Mouse (Mus musculus) retina, embryonic 14.5 days (tissue): ENCODE data around the gene Prss35.
A peak's percentile ranks its signal among the peaks of the same experiment; 100 is the strongest.

Experiments
- DNase-seq: peaks from one replicate; pipeline ENCODE4 v3.0.0-alpha.2; 2015; ENCODE audit warnings: low spot score

Gene Prss35

DNA sequence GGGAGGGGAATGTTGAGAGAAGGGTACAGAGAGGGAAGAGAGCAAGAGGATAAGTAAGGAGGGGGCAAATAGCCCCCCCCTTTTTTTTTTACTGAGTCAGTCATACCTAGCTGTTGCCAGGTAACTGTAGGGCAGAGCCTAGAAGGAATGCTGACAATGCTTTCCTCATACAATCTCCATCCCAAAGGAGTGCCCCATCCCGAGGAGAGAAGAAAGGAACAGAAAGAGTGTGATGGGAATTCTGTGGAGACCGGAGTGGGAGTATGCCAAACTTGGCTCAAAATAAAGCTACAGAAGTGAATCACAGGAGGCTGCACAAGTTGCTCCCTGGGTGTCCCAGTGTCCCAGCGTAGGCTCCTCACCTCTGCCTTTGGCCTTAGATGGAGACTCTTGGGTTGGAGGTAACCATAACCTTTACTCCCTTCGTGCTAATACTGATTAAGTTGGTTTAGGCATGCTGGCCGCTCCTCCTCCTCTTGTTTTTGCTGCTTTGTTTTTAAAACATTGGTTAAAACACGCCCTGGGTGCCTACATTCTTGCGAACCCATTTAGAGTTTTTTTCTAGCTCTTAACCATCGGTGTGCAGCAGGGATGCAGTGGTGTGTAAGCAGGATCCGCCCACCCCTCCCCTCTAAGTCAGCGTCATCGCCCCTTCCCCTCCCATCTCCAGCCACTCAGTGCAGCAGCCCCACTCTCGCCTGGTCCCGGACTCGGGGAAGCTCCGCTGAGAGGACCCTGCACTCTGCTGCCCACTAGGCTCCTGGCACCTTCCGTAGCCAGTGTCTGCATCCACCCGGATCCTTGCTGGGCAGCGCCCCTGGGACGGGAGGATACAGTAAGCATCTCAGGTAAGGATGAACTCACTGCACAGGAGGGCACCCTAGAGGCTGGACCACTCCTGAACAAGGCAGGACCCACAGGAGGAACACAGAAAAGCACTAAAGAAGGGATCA, at the start of gene Prss35:
Gene Prss35, plus strand, starts transcription at position 691 of the 953 bp plus-strand sequence.
- peak; percentile 55 for DNase-seq

DNA sequence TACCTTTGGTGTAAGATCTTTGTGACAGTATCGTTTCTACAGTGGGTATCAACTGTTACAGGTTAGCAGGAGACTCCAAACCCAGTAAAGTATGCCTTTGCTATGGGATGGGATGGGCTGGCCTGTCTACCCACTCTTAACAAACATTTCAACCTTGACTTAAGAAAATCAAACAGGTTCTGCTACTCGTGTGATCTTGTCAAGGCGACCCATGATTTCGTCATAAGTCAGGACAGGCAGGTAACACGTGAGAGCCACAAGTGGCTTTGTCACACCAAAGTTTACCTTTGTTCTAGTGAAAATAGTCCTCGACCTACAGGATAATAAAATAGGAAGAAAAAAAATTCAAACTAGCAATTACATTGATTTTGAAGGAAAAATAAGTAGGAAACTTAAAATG, 49.5 kb upstream of the Prss35 start:
- no peak for DNase-seq

DNA sequence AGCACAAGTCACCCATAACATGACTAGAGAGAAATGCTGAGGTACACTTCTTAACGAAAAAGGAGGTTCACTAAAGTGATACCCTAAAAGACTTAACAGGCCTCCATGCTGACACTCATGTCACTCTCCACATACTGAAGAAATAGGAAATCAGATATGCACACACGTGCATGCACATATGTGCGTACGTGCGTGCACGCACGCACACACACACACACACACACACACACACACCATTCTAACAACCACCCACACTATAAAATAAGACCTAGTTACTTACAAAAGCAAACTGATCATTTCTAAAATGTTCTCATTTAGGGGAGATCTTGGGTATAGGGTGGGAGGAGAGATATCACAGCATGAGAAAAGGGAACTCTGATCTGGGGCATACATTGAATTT, 48.8 kb upstream of the Prss35 start:
- DNase-seq: no peak

DNA sequence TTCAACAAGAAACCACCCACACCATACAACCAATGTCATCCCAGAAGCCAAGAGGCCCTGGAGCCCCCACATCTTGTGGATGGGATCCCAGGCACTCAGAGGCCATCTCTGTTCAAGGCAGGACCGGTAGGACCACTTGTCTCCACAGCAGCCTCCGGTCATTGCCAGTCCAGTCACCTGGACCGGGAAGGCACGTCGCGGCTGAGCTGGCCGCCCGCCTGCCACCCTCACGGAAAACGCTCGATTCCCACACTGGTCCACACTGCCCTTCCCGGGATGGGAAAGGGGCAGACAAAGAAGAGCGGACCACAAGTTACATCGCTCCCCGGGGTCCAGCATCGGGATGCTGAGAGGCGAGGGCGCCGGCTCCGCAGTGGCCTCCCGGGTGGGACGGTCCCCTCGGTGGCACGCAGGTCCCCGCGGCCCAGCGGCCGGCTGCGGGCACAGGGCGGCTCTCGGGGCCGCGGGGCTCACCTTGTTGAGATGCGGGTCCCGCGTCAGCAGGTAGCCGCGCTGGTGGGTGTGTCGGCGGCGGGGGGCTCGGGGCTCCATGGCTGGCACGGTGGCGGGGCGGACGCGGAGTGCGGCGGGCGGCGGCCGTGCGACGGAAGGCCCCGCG, 48.1 kb upstream of the Prss35 start:
- peak; percentile 36 for DNase-seq

DNA sequence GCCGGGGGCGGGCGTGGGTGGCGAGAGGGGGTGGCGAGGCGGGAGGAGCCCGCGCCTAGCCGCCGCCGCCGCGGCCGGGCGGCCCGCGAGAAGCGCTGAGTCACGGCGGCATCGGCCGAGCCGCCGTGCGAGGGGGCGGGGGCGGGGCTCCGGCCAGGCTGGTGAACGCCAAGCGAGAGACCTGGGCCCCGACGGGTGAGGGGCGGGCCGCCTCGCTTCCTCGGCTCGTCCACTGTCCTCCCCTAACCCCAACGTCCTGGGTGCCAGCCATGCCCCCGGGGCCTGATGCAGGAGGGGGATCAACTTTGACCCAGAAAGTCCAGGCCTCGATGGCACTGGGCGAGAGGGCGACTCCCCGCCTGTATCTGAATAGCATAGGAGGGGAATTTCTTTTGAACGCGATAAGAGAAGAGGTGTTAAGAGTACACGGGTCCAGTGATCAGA, 47.6 kb upstream of the Prss35 start, which contains the start of gene Me1:
Gene Me1, minus strand, starts transcription at position 136 of the 444 bp plus-strand sequence.
- DNase-seq: peak; percentile 70

DNA sequence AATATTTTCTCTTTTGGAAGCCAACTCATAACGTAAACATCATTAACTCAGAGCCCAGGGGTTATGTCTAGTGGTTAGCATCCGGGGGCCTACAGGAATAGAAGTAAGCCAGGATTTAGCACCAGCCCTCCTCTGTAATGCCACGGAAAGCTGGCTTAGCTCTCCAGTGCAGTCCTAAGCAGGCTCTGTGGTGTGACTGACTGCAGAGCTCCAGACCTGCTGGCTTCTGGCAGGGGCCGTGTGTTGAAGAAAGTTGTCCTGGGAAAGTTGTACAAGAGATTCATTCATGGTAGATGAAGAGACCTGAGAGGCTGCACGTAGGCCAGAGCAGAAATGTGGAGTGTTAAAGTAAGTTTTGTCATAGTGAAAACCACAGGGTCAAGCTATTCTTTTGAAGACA, 42.2 kb upstream of the Prss35 start:
- no peak for DNase-seq

DNA sequence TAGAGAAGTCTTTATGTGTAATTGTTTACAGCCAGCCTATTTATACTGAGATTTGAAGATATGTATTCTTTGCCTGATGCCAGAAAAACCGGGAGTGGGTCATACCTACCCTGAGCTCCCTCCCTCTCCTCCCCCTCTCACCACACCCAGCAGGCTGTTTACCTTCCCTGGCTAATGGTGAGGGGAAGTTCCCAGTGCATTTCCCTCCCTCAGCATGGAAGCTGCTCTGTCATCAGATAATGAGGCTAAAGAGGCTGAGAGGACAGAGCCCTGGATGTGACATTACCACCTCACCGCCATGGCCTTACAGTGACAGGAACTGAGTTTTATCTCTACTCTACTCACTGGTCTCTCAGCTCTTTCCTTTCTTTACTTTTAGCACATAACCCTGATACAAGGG, 41.6 kb upstream of the Prss35 start:
- no peak for DNase-seq

DNA sequence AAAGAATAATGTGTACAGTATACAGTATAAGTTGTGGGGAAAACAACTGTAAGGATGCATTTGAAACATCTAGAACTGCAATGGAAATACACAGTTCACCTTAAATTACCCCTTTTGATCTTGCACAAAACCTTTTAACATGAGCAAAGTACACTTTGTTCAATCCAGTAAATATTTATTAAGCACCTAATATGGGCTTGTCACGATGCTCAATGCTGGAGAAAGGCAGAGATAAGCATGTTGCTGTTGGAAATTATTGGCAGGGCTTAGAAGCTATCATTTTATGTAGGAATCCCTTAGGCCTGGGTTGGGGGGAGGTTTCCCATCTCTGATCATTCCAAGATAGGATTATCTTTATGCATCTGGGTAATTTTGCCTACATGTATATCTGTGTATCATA, 36.0 kb upstream of the Prss35 start:
- DNase-seq: no peak

DNA sequence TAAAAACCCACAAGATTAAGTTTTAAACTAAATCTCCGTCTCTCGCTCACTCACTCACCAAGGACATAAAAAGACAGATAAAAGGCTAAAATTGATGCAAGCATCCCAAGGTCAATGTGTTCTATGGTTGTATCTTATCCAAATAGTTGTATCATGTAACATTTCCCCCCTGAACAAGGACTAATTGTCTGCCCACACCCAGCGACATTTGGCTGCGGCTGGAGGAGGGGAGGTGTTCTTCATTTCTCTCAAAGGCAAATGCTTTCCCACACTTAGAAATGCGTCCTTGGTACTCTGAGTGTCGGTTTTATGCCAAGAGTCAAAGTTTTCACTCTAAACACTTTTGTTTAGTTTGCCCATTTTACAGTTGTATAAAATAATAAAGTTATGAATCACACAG, 34.5 kb upstream of the Prss35 start:
- DNase-seq: no peak

DNA sequence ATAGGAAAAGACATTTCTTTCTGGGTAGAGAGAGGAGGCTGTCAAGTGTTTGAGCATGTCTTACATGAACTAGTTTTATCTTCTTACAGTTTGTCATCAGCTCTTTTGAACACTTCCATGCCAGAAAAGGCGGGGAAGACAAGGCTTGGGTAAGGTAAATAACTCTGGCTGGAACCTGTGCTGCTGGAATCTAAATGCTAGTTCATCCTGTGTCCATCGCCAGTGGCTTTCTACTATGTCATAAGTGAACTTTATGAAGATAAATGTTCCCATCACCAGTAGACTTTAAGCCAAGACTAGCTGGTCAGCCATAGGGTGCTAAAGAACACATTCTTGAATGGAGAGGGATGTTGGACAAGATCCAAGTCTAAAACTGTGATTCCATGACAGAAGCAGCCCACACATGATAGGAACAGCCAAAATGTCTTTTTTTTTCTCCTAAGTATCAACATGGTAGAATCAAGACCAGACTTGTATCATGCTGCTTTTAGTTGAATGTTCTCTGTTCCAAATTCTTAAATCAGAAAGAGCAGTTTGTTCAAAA, 33.3 kb upstream of the Prss35 start:
- no peak for DNase-seq

DNA sequence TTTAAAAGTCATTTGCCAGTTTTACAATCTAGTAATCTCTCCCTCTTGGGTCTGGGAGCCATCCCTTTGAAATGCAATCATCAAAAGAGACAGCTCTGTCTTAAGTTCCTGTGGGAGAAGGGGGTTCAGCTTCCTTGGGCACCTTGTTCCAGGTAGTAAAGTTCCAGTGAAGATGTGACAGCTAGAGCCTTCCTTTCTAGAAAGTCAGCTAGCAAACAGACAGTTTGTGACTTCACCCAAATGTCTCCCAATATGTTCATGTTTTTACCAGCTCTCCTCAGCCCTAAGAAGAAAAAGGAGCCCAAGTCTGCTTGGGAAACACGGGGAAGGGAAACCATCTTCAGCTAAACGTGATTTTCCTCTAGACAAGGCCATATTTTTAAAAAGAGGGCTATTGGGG, 30.8 kb upstream of the Prss35 start:
- no peak for DNase-seq

DNA sequence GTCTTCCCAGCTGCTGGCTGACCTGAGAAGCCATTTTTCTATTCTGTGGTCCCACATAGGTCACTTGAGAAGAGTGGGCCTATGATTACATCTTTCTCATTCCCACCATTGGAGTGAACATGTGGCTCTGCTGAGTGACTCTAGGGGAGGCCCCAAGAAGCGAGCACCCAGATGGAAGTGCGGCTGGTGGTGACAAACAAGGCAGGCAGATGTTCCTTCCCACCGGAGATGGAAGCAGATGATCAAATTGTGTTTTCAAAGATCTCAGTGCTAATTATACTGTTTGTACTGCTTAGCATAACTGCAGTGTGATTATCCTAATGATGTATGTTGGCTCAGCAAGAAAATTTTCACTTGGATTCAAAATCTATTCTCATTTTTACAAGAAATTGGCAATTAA, 29.4 kb upstream of the Prss35 start:
- DNase-seq: no peak

DNA sequence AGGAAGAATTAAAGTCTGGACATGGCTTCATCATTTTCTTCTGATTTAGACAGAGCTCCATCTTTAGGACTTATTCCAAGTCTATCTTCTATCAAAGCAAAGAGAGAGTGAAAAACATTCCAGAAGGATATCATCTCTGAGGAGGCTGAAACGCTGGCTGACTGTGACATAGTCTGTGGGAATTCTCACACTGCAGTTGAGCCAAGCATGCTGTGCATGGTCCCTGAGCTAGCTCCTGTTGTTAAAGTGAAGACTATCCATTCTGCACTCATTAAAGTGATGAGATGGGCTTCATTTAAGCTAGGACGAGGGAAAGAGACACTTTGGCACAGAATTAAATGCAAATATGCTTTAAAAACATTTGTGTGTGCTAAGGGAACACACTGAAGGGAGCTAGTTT, 26.9 kb upstream of the Prss35 start:
- no peak for DNase-seq

DNA sequence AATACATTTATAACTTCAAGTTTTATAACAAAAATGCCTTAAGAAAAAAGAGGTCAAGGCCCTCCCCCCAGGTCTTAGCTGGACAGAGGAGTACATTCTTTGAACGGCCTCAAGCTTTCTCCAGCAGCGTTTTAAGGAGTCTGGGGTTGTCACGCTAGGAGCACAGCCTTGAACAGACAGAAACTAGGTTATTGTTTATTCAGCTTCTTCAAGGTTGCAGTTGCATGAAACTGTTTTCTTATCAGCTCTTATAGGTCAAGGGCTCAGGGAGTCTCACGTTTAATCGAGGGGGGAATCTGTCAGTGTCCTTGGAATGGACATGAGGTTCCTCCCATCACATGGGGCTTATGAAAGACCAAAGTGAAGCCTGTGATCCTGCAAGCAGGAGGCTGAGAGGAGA, 26.3 kb upstream of the Prss35 start:
- DNase-seq: no peak

DNA sequence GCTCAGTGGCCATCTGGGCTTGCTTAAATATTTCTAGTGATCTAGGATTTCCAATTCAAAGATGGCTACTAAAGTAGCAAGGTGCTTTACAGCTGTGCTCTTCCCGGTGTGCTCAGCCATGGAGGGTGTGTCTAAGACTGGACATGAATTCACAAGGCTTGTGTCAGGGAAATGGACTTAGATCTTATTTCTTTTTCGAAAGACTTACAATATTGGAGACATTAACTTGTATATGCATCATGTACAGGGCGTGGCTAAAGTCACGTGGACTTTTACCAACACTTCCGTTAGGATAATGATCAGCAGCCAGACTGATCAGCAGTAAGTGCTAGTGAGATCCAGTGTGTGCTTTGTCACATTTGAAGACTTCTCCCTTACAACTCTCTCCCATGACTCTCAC, 23.2 kb upstream of the Prss35 start:
- DNase-seq: no peak

DNA sequence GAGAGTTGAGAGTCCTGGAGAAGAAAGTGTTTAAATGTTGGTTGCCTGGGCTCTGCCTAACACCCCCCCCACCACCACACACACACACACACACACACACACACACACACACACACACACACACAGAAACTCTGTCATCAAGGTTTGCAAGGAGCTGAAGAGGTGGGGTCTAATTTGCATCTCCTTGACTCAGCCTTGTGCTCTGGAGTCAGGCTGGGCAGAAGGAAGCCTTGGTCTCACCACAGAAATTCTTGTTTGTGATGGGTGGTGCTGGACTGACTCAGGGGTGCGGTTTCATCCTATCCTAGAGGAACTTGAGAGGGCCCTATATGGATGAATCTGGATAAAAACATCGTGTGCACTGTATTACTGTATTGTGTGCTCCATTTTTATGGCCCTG, 22.7 kb upstream of the Prss35 start:
- DNase-seq: no peak

DNA sequence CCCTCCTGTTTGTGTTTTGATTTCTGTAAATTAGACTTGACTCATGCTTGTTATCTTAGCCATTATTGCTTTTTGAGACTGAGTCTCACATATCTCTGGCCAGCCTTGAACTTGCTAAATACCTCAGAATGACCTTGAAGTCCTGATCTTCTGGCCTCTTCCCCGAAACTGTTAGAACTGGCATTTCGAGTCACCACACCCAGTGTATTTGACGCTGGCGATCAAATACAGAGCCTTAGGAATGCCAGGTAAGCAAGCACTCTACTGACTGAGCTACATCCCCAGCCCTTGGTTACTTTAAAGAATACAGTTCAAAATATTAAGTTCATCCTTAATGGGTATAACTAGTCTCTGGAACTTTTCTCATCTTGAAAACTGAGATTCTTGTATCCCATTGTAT, 18.4 kb upstream of the Prss35 start:
- no peak for DNase-seq

DNA sequence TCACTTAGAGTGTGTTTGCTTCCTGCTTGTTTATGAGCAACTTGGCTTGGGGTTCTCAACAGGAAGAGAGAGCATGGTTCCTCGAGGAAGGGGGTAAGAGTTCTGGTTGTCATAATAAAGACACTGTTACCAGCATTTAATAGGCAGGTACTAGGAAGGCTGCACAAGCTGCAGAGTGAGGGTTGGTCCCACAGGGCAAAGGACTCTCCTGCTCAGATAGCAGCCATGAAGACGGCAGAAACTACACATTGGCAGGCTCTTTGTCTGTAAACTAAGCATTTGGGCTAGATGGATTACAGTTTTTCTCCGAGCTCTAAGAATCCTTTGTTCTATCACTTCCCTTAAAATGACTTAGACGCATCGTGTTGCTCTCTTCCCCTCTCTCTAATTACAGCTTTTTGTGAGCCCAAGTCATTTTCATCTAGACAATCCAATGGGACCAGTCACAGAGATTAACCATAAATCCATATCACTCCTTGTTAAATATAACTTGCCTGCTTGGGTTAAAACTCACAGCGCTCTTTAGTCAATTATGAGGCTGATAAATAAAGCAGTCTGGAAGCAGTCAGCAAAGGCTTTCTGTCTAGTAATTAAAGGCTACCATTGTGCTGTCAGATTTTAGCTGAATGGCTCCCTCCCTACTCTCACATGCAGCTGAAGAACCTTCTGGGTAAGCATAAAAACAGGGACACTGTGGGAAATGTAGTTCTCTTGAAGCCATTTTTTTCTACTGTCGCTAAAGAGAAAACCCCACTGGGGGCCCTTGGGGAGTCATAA, 17.7 kb upstream of the Prss35 start:
- peak; percentile 14 for DNase-seq

DNA sequence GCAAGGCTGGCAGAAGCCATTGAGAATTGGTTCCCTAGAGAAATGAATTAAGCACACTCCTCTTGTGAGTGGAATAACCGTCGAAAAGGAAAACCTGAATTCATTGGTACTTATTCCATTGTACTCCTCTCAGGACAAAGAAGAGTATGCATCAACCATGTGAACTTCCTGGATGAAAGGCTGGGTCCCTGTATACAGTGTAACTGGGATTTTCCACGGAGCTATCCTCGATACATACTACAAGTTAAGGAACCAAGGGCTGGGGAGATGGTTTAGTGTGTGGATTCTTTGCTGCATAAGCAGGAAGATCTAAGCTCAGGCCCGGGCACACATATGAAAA, 17.1 kb upstream of the Prss35 start:
- DNase-seq: no peak

DNA sequence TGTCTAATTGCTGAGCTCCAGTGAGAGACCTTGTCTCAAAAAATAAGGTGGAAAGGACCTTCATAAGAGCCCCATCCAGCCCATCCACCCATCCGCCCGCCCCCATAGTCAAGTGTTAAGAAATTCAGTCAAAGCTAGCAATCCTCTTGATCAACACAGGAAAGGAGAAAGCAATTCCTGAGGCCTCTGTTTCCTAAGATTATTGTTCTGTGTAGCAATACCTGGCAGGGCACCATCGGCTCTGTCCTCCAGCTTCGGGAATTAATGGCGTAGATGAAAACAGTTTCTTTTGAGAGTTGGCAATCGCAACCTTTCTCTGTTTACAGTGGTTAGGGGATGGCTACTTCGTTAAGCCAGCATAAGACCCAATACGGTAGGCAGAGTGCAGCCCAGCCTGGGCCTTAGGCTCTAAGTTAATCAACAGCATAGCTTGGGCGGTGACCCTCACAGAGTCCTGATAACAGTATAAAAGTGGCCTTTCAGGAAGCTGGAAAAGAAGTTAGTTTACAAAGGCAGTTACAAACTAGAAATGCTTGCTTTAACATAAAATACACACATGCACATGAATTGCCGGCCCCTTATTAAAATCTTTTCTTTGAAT, 15.1 kb upstream of the Prss35 start:
- no peak for DNase-seq

DNA sequence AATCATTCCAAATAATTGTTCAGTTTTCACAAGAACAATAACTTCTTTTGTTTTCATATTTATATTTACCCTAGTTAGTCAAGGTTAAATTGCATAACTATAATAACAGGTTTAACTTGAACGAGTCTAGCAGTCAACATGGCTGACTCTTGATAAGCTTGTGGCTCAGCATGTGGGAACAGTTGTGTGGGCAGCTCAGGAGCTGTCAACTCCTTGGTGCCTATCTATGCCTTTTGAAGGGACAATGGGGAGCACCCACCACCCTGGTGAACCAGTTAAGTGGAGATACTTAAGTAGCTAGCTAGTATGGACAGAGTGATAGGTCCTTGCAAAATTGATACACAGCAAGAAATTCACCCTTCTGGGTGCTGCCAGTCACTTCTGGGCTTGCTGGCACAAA, 14.4 kb upstream of the Prss35 start:
- no peak for DNase-seq

DNA sequence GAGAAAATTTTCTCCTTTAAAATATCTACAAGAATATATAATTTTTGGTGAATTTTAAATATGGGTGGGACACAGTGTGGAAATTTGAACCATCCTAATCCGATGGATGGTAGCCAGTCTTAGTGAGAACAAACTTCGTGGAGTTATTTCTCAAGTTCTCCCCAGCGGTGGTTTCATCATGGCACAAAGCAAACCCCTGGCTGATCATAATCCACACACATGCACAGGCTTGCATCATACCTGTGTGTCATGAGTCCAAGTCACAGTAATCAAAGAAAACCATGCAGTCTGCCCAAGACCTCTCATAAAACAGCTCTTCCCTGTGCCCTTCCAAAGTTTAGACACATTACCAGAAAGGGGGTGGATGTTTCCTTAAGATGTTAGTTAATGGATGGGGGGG, 13.6 kb upstream of the Prss35 start:
- DNase-seq: no peak
